Mouse (Mus musculus) inflammation-experienced regulatory T-cells, adult 6 months (primary cell): ENCODE results near the gene Nhsl2. TPM values are rescaled to one million over a fixed set of nuclear protein-coding genes. Genes with fewer than 3 reads are reported as not detected.
"Not testable (repeated sequence)": the region's sequence is repeated elsewhere in the genome, so short reads cannot be mapped to it uniquely, and the experiment has no call there.

Experiments
- ATAC-seq: one replicate; pipeline ENCODE4 v1.8.0; 2017
- polyA plus RNA-seq, 3 experiments: library from polyadenylated mRNA; unstranded; fragments of 100-300 nt; shearing (Covaris generic); gene quantifications; one replicate each; pipeline ENCODE4 v1.2.1; 2017

Nhsl2 gene
- polyA plus RNA-seq, 3 experiments from 2014 or later, result 1.3 to 6.6 (median 1.5) TPM

DNA sequence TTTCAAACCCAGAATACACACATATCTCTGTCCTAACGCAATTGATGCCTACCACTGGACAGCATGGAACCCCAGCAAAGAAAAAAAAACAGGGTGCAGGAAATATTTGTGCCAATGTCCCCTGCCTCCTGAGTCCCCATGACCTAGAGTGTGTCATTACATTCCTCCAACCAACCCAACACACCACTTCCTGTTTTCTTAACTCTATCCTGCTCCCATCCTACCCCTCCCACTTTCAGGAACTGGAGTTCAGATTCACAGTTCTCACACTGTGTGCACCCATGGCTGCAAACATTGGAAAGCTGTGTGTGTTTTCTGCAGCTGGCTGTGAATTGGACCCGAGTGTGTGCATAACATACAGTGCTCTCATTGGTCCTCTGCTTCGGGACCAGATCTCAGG, 241.4 kb downstream of the Nhsl2 start:
- no peak for ATAC-seq

DNA sequence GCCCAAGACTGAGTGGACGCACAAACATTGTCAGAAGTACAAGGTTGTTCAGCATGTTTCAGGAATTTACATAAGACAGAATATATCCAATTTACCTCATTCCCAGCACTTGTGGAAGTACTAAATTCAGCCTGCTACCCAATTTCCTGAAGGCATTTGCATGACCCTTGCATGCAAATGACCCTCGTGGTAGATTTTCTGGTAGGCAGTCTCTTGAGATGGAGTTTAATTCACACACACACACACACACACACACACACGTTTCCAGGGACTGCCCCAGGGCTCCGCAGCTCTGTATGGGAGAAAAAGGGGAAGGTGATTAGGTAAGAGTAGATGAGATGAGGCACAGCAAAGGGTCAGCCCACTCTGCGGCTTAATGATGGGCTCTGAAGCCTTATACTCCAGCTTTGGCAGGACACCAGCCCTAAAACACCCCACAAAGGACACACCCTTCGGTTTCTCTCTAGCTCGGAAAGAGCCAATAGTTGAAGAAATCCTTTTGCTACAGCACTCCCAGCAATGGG, 245.3 kb downstream of the Nhsl2 start:
- no peak for ATAC-seq

DNA sequence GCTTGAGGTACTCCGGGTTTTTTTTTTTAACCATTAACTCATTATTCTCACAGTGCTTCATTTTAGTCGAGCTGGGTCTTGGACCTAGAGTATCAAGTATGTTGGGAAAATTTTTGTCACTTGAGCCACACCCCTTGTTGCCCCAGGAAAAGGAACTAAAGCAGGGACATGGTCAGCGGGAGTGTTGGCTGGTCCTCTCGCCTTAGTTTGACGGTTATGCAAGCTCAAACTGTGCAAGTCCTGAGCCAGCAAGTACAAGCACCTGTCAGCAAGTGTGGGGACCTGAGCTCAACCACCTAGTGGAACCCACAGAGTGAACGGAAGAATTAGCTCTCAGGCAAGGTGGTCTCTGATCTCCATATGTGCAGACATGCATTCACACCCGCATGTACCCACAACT, 252.7 kb downstream of the Nhsl2 start:
- no peak for ATAC-seq

DNA sequence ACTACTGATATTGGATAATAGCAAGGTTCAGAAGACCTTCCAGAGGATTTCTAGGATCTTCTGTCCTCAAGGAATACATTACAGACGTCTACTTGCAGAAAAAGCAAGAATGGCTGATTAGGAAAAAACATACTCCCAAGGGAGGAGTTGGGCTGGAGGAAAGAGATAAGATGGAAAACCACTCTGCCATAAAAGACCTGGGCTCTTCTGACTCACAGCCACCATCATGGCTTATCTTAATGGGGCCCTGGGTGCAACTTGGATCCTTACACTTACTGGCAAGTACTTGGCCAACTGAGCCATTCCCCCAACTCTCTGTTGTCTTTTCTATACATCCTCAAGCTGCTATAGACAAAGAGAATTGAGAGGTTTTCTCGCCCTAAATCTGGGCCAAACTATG, 254.6 kb downstream of the Nhsl2 start:
- not testable (repeated sequence) for ATAC-seq

DNA sequence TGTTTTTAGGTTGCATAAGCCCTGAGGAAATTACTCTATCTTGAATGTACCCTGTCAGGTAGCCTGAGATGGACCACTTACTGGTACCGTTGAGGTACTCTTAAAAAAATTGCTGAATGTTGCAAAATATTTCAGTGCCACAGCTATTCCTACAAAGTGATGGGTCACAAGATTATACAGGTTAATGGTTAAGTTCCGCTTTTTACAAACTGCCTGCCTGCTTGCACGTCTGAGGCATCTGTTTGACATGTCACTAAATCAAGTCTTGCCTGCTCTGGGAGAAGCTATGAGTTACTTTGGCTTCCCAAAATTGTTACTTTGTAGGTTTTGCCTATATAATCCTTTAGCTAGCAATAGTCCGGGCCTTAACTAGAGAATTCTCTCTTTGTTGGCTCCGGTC, 260.2 kb downstream of the Nhsl2 start:
- ATAC-seq, result not testable (repeated sequence)

DNA sequence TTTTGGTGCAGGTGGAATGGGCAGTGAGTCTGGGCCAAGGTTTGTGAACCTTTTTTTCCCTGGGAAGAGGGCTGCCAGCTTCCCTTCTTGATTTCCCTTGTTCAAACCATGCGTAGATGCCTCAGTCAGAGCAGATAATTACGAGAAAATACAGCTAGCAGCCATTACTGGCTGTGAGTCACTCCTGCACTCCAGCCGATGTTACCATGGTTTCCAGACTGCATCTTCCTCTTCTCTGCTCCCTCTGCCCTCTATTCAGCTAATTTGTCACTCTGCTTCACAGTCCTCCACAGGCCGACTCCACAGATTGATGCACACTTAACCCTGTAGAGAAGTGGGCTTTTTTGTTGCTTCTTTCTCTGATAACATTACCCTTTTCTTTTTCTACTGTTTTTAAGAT, 266.5 kb downstream of the Nhsl2 start:
- ATAC-seq, result no peak

DNA sequence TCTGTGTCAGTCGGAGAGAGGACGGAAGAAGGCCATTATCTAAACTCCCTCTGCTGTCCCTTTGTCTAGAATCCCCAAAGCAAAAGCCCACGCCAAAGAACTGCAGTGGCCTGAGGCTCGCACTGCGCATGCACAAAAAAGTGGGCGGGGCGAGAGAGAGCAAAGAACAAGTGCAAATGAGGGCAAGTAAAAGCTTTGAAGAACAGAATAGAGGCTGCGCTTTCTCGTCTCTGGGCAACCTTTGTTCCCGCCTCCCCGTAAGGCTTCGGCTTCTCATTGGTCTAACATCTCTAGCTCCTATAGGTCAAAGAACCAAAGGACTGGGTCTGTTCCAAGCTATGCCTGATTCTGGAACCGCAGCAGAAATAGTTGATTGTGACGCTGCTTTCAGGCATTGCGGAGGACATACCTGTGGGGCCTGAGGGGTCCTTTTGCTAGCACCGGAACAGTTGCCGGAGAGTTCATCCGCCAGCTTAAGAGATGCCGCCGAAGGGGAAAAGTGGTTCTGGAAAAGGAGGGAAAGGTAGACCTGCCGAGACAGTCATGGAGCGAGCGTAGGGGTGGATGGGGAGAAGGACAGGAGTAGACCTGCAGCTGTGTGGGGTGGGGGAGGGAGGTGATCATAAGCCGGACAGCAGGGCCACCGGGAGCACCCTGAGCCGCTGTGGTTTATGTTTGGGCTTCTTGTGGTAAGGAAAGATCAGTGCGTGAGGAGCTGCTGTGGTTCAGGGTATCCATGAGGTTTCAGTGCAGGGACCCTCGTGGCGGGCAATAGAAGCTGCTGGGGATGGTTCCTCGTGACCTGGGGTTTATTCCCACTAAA, 270.1 kb downstream of the Nhsl2 start, which contains the start of gene Pin4:
Gene Pin4, plus strand, starts transcription at position 406 of the 823 bp plus-strand sequence.
- ATAC-seq, result peak; percentile 100

DNA sequence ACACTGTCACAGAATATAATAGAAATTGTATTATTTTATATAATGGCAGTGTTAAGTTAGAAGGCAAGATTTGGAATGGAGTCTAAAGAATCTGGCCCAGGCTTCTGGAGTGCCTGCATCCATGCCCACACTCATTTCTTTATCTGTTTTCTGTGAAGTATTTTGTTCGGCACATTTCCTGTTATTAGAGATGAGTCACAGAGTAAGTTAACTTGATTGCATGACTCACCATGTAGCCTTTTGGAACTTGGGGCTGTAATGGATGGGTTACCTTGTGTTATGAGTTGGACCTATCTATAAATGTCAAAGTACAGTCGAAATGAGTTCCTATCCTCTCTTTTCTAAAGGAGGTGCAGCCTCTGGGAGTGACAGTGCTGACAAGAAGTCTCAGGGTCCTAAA, 272.1 kb downstream of the Nhsl2 start:
- ATAC-seq, result no peak

DNA sequence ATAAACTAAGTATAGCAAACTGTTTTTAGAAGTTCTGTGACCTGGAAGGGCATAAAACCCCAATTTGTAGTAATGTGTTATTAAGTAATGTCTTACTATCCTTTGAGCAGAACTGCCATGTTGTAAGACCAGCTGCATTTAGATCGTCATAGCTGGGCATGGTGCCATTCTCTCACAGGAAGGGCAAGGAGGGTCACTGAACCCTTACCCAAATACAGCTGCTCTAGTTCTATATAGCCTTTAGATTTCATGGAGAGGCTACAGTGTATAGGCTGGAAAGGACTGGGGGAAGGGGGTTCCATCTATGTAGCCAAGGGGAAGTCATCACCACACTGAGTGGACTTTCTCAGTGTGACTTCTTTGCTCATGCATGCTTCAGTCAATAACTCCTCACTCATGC, 292.0 kb downstream of the Nhsl2 start:
- ATAC-seq, result no peak

Other genes starting within 250 kb of the Nhsl2 start
- gene Ogt, start 209.3 kb upstream of the Nhsl2 start, polyA plus RNA-seq, result 100 to 1,000 TPM; 153 to 224 (median 174) TPM
- gene Cxcr3, start 115.1 kb upstream of the Nhsl2 start, polyA plus RNA-seq, result 100 to 1,000 TPM; 176 to 419 (median 200) TPM
- under 1 TPM in 1 of 3 experiments, not detected in 2; 0.74 TPM for gene Gm4779, start 55.0 kb upstream of the Nhsl2 start, polyA plus RNA-seq
- under 1 TPM in 1 of 3 experiments, not detected in 2; 0.94 TPM for gene 8030474K03Rik, start 54.7 kb upstream of the Nhsl2 start, polyA plus RNA-seq
- gene Rtl5, start 221.9 kb downstream of the Nhsl2 start, polyA plus RNA-seq, result 1 to 10 TPM in 1 of 3 experiments, under 1 TPM in 2; 0.19 to 3.3 (median 0.20) TPM